Mouse (Mus musculus) brain, embryonic 18.5 days (tissue): ENCODE results near the gene Sipa1l1.
"Not testable (repeated sequence)": the region's sequence is repeated elsewhere in the genome, so short reads cannot be mapped to it uniquely, and the experiment has no call there.

ENCODE experiments used
- DNase-seq: peaks from one replicate; pipeline ENCODE4 v3.0.0-alpha.2; 2012; ENCODE audit warnings: low read depth, low spot score

Gene Sipa1l1

DNA sequence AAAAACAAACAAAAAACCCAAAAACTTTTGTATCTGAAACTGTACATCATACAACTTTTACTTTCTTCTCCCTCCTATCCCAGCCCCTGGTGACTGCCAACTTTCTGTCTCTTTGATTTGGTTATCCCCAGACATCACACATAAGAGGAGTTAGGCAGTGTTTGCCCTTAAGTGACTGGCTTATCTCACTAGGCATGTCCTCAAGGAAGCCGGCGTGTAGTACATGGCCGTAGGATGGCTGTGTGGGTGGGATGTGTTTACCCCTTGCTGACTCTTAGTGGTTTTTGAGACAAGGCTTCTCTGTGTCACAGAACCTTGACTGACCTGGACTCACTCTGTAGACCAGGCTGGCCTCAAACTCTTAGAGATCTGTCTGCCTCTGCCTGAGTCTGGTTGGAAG is 6.6 kb downstream of the Sipa1l1 start:
- DNase-seq, result no peak

DNA sequence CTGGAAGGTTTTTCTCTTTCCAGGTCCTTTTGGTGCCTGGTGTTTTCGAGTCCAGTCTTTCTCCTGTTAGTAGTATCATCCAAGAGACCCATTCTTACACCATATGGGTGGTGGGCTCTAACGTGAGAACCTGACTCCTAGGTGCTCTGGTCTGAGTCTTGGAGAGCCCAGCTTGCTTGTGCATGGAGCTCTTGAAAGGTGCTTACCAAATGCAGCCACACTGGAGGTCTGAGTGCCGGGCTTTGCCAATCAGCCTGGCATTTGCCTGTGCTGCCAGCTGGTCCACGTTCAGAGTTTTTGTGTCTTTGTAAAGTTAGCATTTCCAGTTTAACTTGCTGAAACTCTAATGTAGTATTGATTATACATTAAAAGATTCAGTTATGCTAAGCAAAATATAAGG is 9.5 kb downstream of the Sipa1l1 start:
- no peak for DNase-seq

DNA sequence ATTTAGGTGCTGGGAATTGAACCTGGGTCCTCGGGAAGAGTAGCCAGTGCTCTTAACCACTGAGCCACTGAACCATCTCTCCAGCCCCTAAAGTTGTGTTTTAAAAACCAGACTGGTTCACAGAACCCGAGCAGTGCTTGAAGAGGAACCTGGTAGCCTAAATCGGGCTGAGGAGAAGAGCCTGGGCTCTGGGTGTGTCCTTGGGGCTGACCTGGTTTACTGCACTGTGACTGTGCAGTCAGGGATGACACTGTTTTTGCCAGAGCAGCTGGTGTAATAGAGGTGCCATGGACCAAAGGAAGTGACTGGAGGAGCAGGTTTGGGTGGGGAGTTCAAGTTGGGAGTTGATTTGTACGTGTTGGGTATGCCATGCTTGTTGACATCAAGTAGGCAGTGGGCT is 10.5 kb downstream of the Sipa1l1 start:
- DNase-seq, result no peak

DNA sequence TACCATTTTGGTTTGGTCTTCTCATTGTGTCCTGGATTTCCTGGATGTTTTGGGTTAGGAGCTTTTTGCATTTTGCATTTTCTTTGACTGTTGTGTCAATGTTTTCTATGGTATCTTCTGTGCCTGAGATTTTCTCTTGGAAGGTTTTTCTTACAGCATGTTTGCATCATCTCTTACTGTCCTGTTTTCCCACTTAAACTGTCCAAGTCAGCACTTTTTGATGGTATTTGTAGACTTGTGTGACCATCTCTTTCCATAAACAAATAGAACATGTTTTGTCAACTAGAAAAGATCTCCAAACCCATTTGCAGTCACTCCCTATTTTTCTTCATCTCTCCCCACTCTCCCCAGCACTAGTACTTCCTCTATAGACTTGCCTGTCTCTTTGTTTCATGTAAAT is 17.0 kb downstream of the Sipa1l1 start:
- not testable (repeated sequence) for DNase-seq

DNA sequence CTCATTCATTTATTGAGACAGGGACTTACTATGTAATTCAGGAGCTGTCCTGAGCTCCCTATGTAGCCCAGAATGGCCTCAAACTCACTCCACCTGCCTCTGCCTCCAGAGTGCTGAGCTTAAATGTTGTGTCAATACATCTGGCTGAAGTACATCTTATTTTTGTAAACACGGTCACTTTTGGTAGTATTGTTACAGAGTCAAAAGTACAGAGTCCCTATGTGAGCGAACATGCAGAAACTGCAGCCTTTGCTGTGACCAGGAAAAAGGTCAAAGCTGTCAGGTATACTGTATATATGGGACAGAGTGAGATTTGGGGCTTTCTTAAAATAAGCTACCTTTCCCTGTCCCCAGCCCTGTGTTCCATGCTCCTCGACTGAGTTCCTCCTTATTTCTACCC is 17.6 kb downstream of the Sipa1l1 start:
- DNase-seq, result no peak

DNA sequence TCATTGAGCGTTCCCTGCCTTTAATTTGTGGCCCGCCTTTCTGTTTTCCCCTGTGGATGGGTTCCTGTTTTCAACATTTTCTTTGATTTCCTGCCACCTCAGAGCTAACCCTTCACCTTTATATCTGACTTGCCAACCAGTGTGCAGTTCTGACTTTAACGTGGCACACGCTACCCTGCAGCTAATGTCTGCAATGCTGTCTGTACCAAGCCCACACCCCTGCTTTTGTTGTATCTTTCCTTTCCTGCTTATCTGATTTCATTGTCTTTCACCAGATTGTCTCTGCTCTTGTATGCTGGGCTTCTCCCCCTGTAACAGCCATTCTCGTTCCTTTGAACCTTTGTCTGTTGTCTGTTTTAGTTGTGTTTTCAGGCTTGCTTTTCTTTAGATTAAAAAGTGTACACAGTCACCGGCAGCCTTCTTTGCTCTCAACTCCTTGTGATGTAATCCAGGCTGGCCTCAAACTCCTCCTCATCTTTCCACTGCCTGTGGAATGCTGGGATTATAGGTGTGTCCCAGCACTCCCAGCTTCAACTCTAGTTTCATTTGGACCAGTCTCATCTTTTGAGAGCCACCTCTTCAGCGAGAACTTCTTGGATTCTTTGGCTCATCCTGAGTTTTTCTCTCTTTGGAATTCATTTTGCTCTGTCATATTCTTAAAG is 18.2 kb downstream of the Sipa1l1 start:
- no peak for DNase-seq

DNA sequence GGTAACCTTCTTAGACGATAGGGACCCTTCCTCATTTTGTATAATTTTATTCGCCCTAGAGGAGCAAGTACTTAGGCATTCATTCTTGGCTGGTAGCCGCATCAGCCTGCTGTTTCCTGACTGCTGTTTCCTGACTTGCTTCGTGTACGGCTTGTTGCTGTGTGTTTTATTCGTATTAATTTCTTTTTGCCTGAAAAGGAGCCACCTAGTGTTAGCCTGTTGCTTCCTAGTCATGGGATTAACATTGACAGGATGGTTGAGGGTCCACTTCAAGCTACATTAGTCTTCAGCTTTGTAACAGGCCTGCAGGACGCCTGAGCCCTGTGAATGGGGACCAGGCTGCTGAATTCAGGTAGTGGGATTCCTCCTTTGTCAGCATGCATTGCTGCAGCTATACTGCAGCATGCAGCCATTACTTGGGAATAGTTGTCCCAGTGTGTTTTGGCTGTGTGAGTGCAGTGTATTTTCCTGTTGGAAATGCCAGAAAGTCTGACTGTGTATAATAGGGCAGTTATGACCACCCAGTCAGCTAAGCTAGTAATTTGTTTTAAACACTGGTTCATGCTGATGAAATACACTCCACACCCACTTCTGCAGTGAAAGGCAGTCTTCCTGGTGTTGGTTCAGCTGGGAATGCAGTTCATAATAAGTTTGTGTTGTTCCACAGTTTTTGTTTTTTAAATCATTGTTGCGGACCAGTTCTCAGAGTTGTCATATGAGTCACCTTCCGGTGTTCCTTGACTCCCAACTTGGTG is 19.4 kb downstream of the Sipa1l1 start:
- DNase-seq, result no peak

DNA sequence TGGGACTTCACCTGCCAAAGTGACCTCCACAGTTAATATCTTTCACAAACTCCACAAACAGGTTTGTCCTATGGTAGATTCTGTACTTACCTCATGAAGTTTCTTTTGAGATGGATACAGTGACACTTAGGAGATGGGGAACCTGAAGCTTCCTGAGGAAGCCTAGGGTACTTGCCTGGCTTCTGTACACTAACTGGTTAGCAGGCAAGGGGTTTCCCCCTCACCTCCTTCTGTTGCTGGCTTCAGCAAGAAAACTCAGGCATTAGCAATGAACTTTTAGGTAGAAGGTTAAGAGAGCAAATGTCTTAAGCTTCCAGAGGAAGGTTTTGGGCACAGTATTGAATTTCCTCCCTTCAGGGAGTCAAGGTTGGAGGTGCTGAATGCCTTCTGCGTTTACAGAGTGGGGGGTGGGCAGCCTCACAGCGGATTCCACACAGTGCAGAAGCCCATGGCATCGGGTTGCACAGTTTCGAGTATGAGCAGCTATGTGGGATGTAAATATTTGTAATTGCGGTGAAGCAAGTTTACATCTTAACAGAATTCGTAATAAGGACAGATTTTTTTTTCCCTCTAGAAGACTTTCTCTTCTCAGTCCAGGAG is 20.1 kb downstream of the Sipa1l1 start:
- no peak for DNase-seq

DNA sequence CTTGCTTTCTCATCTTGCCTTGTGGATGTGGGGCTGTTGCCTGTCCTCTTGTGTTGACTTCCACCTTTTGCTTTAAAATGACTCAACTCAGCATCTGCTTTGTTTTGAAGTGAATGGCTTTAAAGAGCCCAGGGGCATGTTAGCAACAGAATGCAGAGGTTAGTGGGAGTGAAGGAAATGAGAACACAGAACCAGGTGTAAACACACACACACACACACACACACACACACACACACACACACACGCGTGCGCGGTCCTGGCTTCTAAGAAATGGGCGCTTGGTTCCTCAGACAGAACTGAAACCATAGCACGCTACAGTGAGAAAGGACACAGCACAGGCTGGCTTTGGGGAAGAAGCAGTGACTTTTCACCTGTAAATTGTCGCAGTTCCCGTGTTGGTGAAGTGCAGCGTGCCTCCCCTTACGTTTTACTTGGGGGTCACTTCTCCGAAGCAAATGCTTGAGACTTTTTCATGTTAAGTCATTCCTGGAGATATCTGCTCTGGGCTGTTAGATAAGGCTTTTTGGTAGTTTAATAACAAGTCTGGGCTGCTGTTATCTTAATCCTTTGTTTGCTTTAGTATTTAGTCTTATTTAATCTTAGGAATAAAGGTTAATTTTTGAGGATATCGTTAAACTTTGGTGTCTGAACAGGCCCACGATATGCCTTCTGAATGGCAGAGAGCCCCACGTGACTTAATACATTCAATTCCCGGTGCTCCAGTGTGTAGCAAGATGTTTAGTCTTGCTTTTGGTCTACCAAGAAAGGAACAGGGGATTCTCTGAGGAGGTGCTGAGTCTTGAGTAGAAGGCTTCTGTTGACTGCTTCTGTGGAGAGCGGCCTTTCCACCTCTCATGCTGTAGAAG is 20.8 kb downstream of the Sipa1l1 start:
- no peak for DNase-seq

DNA sequence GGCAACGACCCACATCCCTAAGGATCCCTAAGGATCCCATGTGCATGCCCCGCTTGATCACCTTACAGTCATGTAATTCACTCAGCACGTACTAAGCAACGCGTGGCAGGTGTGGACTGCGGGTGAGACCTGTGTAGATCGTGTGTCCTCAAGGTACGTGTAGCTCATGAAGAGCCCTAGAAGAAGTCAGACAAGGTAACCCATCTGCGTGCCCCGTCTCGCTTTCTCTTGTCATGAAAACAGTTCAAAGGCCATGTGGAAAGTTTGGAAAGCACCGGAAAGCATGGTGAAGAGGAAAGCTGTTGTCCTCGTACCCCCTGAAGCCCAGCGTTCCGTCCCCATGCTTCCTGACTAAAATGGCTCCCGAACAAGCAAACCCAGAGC is 21.5 kb downstream of the Sipa1l1 start:
- DNase-seq, result no peak

DNA sequence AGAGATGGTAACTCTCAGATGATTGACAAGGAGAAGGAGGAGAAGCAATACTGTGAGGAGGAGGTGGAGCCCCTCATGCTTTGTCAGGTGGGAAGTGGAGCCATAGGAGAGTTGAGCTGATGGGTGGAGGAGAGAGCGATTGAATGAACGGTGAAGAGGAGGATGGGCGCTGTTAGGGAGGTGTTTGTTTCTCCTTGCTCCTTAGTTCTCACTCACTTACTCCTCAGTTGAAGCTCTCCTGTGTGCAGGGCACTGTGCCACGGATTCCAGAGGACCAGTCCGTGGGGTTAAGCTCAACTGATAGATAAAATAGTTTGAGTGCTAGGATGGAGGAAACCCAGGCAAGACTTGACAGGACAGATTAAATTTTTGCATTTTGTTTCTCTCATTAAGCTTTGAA is 22.6 kb downstream of the Sipa1l1 start:
- no peak for DNase-seq

DNA sequence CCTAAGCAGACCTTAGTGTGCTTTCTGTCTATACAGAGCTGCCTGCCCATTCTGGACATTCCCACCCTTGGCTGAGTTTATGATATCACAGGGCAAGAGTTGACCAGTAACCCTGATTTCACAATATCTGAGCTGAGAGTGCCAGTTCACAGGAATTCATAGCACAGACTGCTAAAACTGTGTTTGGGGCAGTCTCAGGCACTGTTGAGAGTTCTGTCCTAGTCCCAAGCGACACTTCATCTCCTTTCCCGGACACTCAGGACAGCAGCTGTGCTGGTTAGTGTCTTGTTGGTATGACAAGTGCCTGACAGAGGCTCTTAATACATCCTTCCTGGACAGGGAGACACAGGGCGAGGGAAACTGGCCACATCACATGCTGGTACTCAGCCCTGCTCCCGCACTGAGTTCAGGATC is 23.5 kb downstream of the Sipa1l1 start:
- DNase-seq, result no peak

DNA sequence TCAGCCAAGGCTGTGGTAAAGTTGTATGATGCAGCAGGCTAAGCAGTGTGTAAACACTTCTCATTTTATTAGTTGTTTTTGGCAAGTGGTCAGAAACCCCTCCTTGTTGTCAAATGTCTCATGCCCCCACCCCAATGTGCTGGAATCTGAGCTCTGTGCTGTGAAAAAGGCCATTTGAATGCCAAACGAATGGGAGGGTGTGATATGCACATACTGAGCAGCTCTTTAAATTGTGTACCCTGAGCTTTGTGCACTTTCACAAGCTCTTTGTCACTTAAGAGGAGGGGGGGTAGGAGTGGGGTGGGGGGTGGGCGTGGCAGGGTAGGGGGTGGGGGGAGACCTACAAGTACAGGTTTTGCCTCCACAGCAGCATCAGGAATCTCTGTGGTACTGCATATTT is 24.4 kb downstream of the Sipa1l1 start:
- DNase-seq, result no peak

DNA sequence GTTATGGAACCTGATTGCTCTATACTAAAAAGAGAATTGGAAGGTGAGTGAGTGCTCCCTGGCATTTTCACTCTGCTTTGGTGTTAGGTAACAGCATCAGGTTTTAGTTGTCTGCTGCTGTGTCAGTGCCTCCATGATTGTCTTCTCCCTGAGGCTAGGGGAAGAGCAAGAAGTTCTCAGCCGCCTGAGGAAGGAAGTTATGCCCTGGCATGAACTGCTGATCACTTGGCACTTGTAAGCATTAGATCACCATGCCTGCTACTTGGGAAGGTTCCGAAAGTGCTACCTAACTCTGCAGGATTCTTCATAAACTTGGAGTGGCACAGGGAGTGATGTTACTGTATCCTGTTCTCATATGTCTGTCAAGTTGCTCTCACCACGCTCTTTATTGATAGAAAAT is 25.8 kb downstream of the Sipa1l1 start:
- DNase-seq, result no peak

DNA sequence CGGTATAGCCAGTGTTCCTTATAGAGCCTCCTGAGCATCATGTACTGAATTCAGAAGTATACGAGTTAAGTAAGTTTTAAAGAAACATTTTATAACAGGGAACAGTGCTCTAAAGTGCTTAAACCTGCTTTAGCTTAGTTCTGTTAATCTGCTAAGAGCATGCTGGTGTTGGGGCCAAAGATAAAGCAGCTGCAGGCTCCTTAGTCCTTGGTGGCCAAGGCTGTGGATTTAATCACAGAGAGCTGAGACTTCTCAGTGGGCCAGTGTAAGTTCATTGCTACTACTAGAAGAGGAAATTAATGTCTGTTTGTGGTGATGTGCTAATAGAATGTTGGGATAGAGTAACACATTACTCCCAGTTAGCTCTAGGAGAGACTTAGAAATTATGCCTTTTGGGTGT is 27.1 kb downstream of the Sipa1l1 start:
- no peak for DNase-seq

DNA sequence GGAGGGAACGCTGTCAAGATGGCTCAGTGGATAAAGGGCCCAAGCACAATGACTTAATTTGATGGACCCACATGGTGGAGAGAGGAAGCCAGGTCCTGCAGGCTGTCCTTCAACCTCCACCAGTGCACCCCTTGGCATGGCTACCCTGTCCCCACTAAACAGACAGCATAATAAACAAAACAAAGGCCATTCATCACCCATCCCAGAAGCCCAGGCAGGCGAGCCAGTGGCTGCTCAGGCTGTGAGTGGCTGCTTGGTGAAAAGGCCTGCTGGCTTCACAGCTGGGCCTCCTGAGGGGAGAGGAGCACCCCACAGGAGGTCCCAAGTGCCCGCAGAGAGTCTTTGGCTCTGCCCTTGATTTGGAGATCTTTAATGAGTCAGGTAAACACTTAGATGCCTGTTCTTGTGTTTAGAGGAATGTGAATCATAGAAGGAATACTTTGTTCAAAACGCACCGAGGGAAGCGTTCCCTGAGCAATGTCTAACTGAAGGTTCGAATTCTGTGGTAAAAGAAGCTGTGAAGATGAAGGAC is 27.6 kb downstream of the Sipa1l1 start:
- DNase-seq, result no peak

DNA sequence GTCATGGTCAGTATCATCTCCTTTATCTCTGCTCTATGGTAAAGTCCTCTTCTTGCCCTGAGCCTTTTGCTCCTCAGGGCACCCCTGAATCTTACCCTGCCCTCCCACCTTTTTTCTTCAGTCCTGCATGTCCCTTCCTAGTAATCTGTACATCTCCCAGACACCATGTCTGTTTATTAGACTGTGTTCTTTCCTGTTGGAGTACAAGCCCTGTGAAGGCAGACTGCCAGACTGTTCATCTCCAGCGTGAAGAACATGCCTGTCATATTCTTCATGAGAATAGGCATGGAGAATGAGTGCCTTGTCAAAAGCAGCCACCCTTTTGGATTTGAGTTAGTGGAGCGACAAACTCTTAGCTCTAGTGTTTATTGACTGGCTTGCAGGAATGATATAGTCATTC is 28.1 kb downstream of the Sipa1l1 start:
- no peak for DNase-seq

DNA sequence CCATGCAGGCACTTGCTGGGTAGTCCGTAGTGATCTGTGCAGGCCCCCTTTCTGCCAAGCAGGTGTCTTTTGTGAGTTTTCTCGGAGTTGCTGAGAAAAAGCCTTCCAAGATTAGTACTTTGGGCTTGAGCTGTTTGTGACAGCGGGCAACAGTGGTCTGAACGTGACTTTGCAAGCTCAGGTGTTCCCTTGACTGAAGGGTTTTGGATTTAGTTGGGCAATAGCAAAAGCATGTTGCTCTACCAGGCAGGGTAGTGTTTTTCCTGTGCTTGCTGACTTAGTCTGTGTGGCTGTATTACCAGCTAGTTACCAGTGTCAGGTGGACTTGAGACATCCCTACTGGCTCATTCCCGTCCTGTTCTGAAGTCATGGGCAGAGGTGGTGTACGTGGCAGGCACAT is 30.2 kb downstream of the Sipa1l1 start:
- no peak for DNase-seq

DNA sequence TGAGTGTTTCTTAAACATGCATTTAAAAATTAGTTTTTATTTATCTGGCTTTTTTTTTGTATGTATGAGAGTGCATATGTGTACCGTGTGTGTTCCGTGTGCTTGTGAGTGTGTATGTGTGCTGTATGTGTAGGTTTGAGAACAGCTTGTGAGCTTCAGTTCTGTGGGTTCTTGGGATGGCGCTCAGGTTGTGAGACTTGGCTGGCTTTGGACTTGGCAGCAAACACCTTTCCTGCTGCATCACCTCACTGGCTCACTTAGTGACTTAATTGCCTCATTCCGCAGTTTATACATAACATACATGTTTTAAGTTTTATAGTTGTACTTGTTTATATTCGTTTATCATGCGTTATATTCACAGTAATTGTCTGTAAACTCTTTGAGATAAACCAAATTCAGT is 35.0 kb downstream of the Sipa1l1 start:
- DNase-seq, result no peak

DNA sequence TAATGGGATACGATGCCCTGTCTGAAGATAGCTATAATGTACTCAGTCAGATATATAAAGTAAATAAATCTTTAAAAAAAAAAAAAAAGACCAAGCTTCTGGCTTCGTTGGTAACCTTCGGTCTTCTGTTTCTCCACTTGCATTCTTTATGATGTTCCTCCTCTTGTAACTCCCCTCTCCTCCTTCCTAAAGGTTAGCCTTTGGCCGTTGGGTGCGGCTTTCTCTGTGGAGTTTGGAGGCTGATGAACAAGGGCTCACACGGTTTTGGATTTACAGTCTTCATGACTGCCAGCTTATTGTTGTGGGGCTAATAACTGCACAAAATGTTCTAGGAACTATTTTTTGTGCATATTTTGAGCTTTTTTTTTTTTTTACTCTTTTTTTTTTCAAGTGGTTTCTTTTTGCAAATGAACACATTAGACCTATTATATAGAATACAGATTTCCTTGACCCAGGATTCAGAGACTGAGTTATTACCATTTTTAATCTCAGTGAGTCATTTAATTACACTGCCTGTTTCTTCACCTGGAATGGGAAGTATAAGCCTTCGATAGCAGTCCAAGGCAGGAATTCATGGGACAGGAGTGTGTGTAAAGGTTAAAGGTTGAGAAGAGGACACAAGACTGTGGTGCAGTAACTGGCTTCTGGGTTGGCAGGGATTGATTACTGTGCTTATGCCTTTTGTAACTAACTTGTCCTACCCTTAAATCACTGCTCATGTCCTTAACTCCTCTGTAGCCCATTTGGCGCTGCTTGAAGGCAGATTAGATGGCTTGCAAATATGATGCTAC is 37.9 kb downstream of the Sipa1l1 start:
- DNase-seq, result no peak

DNA sequence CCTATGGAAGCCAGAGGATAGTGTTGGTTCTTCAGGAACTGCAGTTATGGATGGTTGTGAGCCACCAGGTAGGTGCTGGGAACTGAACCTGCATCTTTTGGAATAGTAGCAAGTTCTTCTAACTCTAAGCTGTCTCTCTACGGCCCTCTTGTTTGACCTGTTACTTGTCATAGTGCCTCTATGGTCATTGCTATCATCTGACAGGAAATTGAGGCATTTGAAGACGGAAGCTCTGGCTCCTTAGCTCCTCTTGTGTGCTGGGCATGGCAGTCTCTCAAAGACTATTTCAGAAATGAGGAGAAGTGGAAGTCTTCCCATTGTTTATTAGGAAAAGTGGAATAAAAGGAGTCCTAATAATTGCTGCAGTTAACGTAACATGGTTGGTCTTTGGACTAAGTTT is 38.9 kb downstream of the Sipa1l1 start:
- DNase-seq, result no peak
